Mouse (Mus musculus): ENCODE measurements around the gene Zfp428. TPM values are rescaled to one million over a fixed set of nuclear protein-coding genes. Genes with fewer than 3 reads are reported as not detected.
A peak's percentile ranks its signal among the peaks of the same experiment; 100 is the strongest.

The Zfp428 gene
- polyA plus RNA-seq, 1 experiment from 2014 or later: 40.9 TPM

DNA sequence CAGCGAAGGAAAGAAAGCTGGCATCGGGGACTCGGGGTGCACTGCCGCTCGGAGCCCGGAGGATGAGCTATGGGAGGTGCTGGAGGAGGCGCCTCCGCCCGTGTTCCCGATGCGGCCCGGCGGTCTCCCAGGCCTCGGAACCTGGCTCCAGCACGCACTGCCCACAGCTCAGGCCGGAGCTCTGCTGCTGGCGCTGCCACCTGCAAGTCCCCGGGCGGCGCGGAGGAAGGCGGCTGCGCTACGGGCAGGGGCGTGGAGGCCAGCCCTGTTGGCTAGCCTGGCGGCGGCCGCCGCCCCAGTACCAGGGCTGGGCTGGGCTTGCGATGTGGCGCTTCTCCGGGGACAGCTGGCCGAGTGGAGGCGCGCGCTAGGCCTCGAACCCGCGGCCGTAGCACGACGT lies 27.0 kb downstream of the Zfp428 start:
- no peak for ATAC-seq (replicated peaks; ENCODE audit: extremely low read depth, insufficient read depth, low FRiP score)
- Histone ChIP-seq H3K27me3 (ENCODE audit: control insufficient read depth, insufficient read depth, low read length) (no peaks in the 10 kb centered on the region), H3K4me1 (ENCODE audit: control insufficient read depth, insufficient read depth, low read length) (peaks cover 13% of the 10 kb centered on the region), H3K9ac (ENCODE audit: low read length) (no peak overlapping the region), H3K9me3 (replicated peaks; ENCODE audit: control insufficient read depth, low read length) (no peaks in the 10 kb centered on the region), H3K4me2 (ENCODE audit: low read depth, low read length) (no peak overlapping the region), H3K27ac (ENCODE audit: low read length) (no peak overlapping the region), H3K36me3 (ENCODE audit: control insufficient read depth, insufficient read depth) (peaks cover 14% of the 10 kb centered on the region), H3K4me3 (ENCODE audit: low read length) (no peak overlapping the region)
- WGBS: 50% methylated on average over 42 of the region's 42 CpGs

DNA sequence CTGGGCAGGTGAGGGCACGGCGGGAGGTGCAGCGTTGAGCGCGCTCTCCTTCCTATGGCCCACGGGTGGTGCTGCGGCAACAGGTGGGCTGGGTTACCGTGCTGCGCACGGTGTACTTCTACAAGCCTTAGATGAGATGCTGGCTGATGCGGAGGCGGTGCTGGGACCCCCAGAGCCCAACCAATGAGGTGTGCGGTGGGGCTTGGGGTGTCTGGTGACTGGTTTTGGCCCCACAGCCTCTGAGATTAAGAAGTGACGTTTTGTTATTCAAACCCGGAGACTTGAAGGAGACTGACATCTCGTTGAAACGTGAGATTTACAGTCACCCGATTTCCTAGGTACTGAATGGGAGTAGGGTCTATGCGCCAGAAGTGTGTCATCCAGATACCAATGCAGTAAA lies 27.5 kb downstream of the Zfp428 start:
- ATAC-seq (replicated peaks; ENCODE audit: extremely low read depth, insufficient read depth, low FRiP score): no peak
- Histone ChIP-seq H3K9me3 (replicated peaks; ENCODE audit: control insufficient read depth, low read length) (no peaks in the 10 kb centered on the region), H3K9ac (ENCODE audit: low read length) (no peak overlapping the region), H3K4me1 (ENCODE audit: control insufficient read depth, insufficient read depth, low read length) (peaks cover 12% of the 10 kb centered on the region), H3K27ac (ENCODE audit: low read length) (no peak overlapping the region), H3K36me3 (ENCODE audit: control insufficient read depth, insufficient read depth) (peaks cover 14% of the 10 kb centered on the region), H3K27me3 (ENCODE audit: control insufficient read depth, insufficient read depth, low read length) (no peaks in the 10 kb centered on the region), H3K4me2 (ENCODE audit: low read depth, low read length) (no peak overlapping the region), H3K4me3 (ENCODE audit: low read length) (no peak overlapping the region)
- 49% methylated on average over 19 of the region's 19 CpGs for WGBS

DNA sequence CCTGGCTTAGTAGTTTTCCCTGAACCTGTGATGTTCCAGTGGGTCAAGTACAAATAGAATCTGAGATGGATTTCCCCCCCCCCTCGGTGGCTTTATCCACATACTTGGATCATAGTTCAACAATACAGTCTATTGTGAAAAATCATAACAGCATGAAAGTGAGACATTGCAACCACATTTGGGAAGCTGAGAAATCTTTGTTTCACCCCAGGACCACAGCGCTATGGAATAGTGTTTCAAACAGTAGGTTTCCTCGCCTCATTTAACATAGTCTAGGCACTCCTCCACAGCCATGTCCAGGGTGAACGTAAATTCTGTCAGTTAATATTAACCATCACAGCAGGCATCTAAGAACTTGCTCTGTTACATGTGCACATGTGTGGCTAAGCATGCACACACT lies 30.3 kb downstream of the Zfp428 start:
- Histone ChIP-seq H3K9me3 (replicated peaks; ENCODE audit: control insufficient read depth, low read length) (no peaks in the 10 kb centered on the region), H3K36me3 (ENCODE audit: control insufficient read depth, insufficient read depth) (peaks cover 14% of the 10 kb centered on the region), H3K27ac (ENCODE audit: low read length) (no peak overlapping the region), H3K4me3 (ENCODE audit: low read length) (no peak overlapping the region), H3K4me2 (ENCODE audit: low read depth, low read length) (no peak overlapping the region), H3K27me3 (ENCODE audit: control insufficient read depth, insufficient read depth, low read length) (no peaks in the 10 kb centered on the region), H3K9ac (ENCODE audit: low read length) (no peak overlapping the region), H3K4me1 (ENCODE audit: control insufficient read depth, insufficient read depth, low read length) (peaks cover 3% of the 10 kb centered on the region)
- WGBS: 75% methylated on average over 4 of the region's 4 CpGs
- no peak for ATAC-seq (replicated peaks; ENCODE audit: extremely low read depth, insufficient read depth, low FRiP score)

DNA sequence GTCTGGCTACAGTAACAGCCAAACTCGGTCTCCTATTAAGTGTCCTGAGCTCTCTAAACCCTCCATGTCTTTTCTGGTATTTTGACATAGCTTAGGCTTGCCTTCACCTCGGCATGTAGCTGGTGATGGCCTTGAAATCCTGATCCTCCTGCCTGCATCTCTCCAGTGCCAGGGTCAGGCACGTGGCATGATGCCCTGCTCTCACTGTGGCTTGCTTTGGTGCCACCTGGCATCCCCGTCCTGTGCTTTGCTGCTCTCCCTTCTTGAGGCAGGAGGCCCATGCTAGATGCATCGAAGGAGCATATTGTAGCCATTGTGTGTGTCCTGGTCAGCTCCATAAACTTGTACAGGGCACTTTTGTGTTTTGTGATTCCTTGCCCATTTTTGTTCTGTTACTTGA lies 30.8 kb downstream of the Zfp428 start:
- H3K4me1 ChIP-seq (ENCODE audit: control insufficient read depth, insufficient read depth, low read length): no peaks in the 10 kb centered on the region
- H3K9ac ChIP-seq (ENCODE audit: low read length): no peak overlapping the region
- no peak overlapping the region for H3K4me3 ChIP-seq (ENCODE audit: low read length)
- ATAC-seq (replicated peaks; ENCODE audit: extremely low read depth, insufficient read depth, low FRiP score): no peak
- no peaks in the 10 kb centered on the region for H3K9me3 ChIP-seq (replicated peaks; ENCODE audit: control insufficient read depth, low read length)
- H3K4me2 ChIP-seq (ENCODE audit: low read depth, low read length): no peak overlapping the region
- WGBS: 71% methylated on average over 5 of the region's 5 CpGs
- no peak overlapping the region for H3K27ac ChIP-seq (ENCODE audit: low read length)
- peaks cover 14% of the 10 kb centered on the region for H3K36me3 ChIP-seq (ENCODE audit: control insufficient read depth, insufficient read depth)
- no peaks in the 10 kb centered on the region for H3K27me3 ChIP-seq (ENCODE audit: control insufficient read depth, insufficient read depth, low read length)

DNA sequence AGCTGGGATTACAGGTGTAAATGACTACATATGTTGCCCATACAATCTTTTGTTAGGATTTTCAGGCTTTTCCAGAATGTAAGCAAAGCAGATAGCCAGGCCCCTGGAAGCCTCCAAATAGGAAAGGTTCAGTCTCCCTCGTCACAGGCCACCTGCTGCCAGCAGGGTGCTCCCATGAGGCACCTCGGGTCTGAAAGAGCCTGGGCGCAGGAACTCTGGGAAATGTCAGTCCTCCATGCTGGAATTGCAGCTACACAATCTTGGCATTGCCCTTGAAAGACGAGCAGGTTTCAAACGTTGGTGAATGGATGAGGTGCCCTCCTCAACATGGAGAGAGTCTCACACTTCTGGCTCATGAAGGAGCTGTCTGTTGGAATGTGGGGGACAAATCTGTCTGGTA lies 31.3 kb downstream of the Zfp428 start:
- ATAC-seq (replicated peaks; ENCODE audit: extremely low read depth, insufficient read depth, low FRiP score): no peak
- Histone ChIP-seq H3K9ac (ENCODE audit: low read length) (no peak overlapping the region), H3K36me3 (ENCODE audit: control insufficient read depth, insufficient read depth) (peaks cover 13% of the 10 kb centered on the region), H3K4me2 (ENCODE audit: low read depth, low read length) (no peak overlapping the region), H3K4me1 (ENCODE audit: control insufficient read depth, insufficient read depth, low read length) (no peaks in the 10 kb centered on the region), H3K27me3 (ENCODE audit: control insufficient read depth, insufficient read depth, low read length) (no peaks in the 10 kb centered on the region), H3K4me3 (ENCODE audit: low read length) (no peak overlapping the region), H3K9me3 (replicated peaks; ENCODE audit: control insufficient read depth, low read length) (no peaks in the 10 kb centered on the region), H3K27ac (ENCODE audit: low read length) (no peak overlapping the region)
- 38% methylated on average over 5 of the region's 5 CpGs for WGBS

DNA sequence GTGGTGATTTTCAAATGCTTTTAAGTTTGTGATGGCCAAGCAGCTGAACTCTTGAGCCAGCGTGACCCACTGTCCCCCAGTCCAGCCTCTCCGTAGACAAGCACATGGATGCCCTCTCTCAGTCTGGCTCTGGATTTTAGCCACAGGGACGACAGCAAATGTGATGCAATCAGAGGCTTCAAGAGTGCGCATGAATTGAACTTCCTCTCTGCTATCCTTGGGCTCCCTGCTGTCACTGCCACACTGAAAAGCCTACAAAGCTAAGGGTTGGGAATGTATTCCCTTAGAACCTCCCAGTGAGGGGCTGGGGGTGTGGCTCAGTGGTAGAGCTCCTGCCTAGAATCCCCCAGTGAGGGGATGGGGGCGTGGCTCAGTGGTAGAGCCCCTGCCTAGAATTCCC lies 31.9 kb downstream of the Zfp428 start:
- Histone ChIP-seq H3K4me2 (ENCODE audit: low read depth, low read length) (no peak overlapping the region), H3K36me3 (ENCODE audit: control insufficient read depth, insufficient read depth) (peaks cover 9% of the 10 kb centered on the region), H3K27ac (ENCODE audit: low read length) (no peak overlapping the region), H3K4me3 (ENCODE audit: low read length) (no peak overlapping the region), H3K27me3 (ENCODE audit: control insufficient read depth, insufficient read depth, low read length) (no peaks in the 10 kb centered on the region), H3K9me3 (replicated peaks; ENCODE audit: control insufficient read depth, low read length) (no peaks in the 10 kb centered on the region), H3K4me1 (ENCODE audit: control insufficient read depth, insufficient read depth, low read length) (no peaks in the 10 kb centered on the region), H3K9ac (ENCODE audit: low read length) (no peak overlapping the region)
- ATAC-seq (replicated peaks; ENCODE audit: extremely low read depth, insufficient read depth, low FRiP score): no peak
- WGBS: 73% methylated on average over 5 of the region's 5 CpGs

DNA sequence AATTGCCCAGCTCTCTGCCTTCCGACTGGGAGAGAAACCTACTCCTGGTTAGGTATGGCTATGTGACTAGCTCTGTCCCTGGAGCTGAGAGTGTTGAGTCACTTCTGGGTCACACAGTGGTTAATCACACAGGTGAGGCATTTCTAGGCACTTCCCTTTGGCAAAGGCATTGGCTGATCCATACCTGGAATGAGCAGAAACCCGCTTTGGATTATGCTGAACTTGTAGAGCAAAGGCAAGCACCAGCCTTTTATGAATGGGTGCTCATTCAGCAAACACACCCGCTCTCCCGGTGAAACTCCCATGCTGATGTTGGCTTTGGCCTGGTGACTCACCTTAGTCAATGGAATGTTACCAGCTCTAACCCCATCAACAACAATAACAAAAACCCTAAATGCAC lies 32.9 kb downstream of the Zfp428 start:
- Histone ChIP-seq H3K4me3 (ENCODE audit: low read length) (no peak overlapping the region), H3K4me1 (ENCODE audit: control insufficient read depth, insufficient read depth, low read length) (no peaks in the 10 kb centered on the region), H3K27me3 (ENCODE audit: control insufficient read depth, insufficient read depth, low read length) (no peaks in the 10 kb centered on the region), H3K36me3 (ENCODE audit: control insufficient read depth, insufficient read depth) (peaks cover 5% of the 10 kb centered on the region), H3K9me3 (replicated peaks; ENCODE audit: control insufficient read depth, low read length) (peaks cover 3% of the 10 kb centered on the region; the same call in 1 of the 2 replicates), H3K9ac (ENCODE audit: low read length) (no peak overlapping the region), H3K27ac (ENCODE audit: low read length) (no peak overlapping the region), H3K4me2 (ENCODE audit: low read depth, low read length) (no peak overlapping the region)
- WGBS: 93% methylated on average over 4 of the region's 4 CpGs
- no peak for ATAC-seq (replicated peaks; ENCODE audit: extremely low read depth, insufficient read depth, low FRiP score)

DNA sequence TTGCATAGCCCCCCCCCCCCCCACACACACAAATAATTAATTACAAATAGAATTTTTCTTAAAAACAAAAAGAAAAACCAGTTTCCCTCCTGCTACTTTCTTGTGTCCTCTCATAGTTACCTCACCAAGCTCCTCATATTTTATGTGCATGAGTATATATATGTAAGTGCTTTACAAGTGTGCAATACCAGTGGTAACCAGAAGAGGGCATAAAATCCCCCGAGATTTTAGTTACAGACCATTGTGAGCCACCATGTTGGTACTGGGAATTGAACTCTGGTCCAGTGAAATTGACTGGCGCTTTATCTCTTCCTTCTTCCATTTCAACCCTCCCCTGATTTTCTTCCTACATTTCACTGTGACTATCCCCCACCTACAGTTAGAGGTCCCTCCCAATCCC lies 37.7 kb downstream of the Zfp428 start:
- H3K4me1 ChIP-seq (ENCODE audit: control insufficient read depth, insufficient read depth, low read length): peaks cover 13% of the 10 kb centered on the region
- peaks cover 3% of the 10 kb centered on the region; the same call in 1 of the 2 replicates for H3K9me3 ChIP-seq (replicated peaks; ENCODE audit: control insufficient read depth, low read length)
- H3K27me3 ChIP-seq (ENCODE audit: control insufficient read depth, insufficient read depth, low read length): no peaks in the 10 kb centered on the region
- no peak for ATAC-seq (replicated peaks; ENCODE audit: extremely low read depth, insufficient read depth, low FRiP score)
- H3K4me2 ChIP-seq (ENCODE audit: low read depth, low read length): no peak overlapping the region
- no peak overlapping the region for H3K27ac ChIP-seq (ENCODE audit: low read length)
- no peak overlapping the region for H3K4me3 ChIP-seq (ENCODE audit: low read length)
- H3K9ac ChIP-seq (ENCODE audit: low read length): no peak overlapping the region
- WGBS: 86% methylated on average over 2 of the region's 2 CpGs
- peaks cover 2% of the 10 kb centered on the region; the same call in 1 of the 2 replicates for H3K36me3 ChIP-seq (ENCODE audit: control insufficient read depth, insufficient read depth)

DNA sequence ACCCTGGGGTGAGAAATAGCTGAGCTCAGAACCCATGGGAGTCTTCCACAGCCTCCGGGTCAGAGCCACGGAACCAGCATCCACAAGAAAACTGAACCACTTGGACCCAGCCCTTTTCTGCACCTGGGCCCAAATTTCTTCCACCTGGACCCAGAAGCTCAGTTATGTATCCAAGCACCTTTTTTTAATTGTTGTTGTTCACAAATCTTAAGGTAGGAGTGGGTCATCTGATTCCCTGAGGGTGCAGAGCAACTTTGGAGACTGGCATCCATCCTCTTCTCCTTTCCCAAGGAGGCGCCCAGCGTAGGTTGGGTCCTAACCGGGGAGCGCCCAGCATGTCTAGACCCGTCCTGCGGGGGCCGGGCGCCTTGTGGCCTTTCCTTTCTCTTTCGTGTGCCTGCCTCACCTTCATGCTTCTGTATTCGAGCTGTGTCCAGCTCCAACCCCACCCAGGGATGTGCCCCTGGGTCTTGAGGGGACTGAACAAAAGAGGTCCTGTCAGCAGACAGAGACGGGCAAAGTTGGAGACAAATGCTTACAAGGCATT lies 39.3 kb downstream of the Zfp428 start, which contains the start of the genes Pinlyp and Xrcc1:
TSS of gene Pinlyp (minus strand) at position 51 of the 547 bp plus-strand sequence.
TSS of gene Xrcc1 (plus strand) at position 222 of the 547 bp plus-strand sequence.
- ATAC-seq (replicated peaks; ENCODE audit: extremely low read depth, insufficient read depth, low FRiP score): no peak
- Histone ChIP-seq H3K4me3 (ENCODE audit: low read length) (peak within 1 kb of the TSS; percentile 89), H3K9me3 (replicated peaks; ENCODE audit: control insufficient read depth, low read length) (peaks cover 3% of the 10 kb centered on the region; the same call in 1 of the 2 replicates), H3K4me2 (ENCODE audit: low read depth, low read length) (peak within 1 kb of the TSS; percentile 79), H3K4me1 (ENCODE audit: control insufficient read depth, insufficient read depth, low read length) (peaks cover 13% of the 10 kb centered on the region), H3K36me3 (ENCODE audit: control insufficient read depth, insufficient read depth) (peaks cover 10% of the 10 kb centered on the region; the same call in 1 of the 2 replicates), H3K9ac (ENCODE audit: low read length) (peak within 1 kb of the TSS; percentile 94), H3K27ac (ENCODE audit: low read length) (peak within 1 kb of the TSS; percentile 72), H3K27me3 (ENCODE audit: control insufficient read depth, insufficient read depth, low read length) (no peaks in the 10 kb centered on the region)
- WGBS: 38% methylated on average over 13 of the region's 13 CpGs

All from heart, embryonic 16.5 days (tissue).